Mouse (Mus musculus) myocyte (in vitro differentiated cells): ENCODE data around the gene Gpbar1. TPM values are rescaled to one million over a fixed set of nuclear protein-coding genes. Genes with fewer than 3 reads are reported as not detected.
"Not testable (repeated sequence)": the region's sequence is repeated elsewhere in the genome, so short reads cannot be mapped to it uniquely, and the experiment has no call there.

Experiments
- H3K27me3 ChIP-seq: one replicate; pipeline ENCODE4 v1.6.1; 2011; ENCODE audit not compliant: control insufficient read depth, insufficient read depth, insufficient read length
- H3K36me3 ChIP-seq: one replicate; pipeline ENCODE4 v1.6.1; 2011; ENCODE audit not compliant: control insufficient read depth, insufficient read depth
- H3K4me2 ChIP-seq: one replicate; pipeline ENCODE4 v1.6.1; 2011; ENCODE audit warnings: low read depth, control low read depth
- H3K4me3 ChIP-seq: one replicate; pipeline ENCODE4 v1.5.1; 2011; ENCODE audit warnings: mild to moderate bottlenecking, control low read depth, moderate library complexity
- H3K79me2 ChIP-seq: one replicate; pipeline ENCODE4 v1.6.1; 2011; ENCODE audit not compliant: control insufficient read depth, insufficient read depth
- H3ac ChIP-seq: one replicate; pipeline ENCODE4 v1.6.1; 2011; ENCODE audit not compliant: control insufficient read depth, insufficient read length
- CEBPB ChIP-seq: IDR thresholded peaks from 2 replicates; pipeline ENCODE4 v1.6.1; 2011; ENCODE audit warnings: mild to moderate bottlenecking, moderate library complexity; ENCODE audit not compliant: poor library complexity, insufficient read depth, severe bottlenecking
- E2F4 ChIP-seq: IDR thresholded peaks from one replicate; pipeline ENCODE4 v1.6.1; 2011; ENCODE audit warnings: mild to moderate bottlenecking, control low read depth, moderate library complexity; ENCODE audit not compliant: insufficient read depth
- MAX ChIP-seq: IDR thresholded peaks from one replicate; pipeline ENCODE4 v1.6.1; 2011; ENCODE audit warnings: low read depth, mild to moderate bottlenecking, control low read depth
- MYOD1 ChIP-seq, 3 experiments: IDR thresholded peaks; one replicate each; pipeline ENCODE4 v1.6.1; 2011; ENCODE audit warnings: control low read depth in 2 of 3, low read depth in 2 of 3, mild to moderate bottlenecking in 2 of 3, moderate library complexity in 1 of 3; ENCODE audit not compliant: insufficient read length in 2 of 3, control insufficient read depth in 1 of 3
- MYOG ChIP-seq, 3 experiments: IDR thresholded peaks; one replicate each; pipeline ENCODE4 v1.6.1; 2011; ENCODE audit warnings: control low read depth in 2 of 3, low read depth in 2 of 3, mild to moderate bottlenecking in 2 of 3; ENCODE audit not compliant: insufficient read length in 2 of 3, control insufficient read depth in 1 of 3, insufficient read depth in 1 of 3
- POLR2A ChIP-seq: IDR thresholded peaks from one replicate; pipeline ENCODE4 v1.6.1; 2011; ENCODE audit warnings: low read depth, mild to moderate bottlenecking, control low read depth, moderate library complexity; ENCODE audit not compliant: insufficient read length
- POLR2AphosphoS2 ChIP-seq: IDR thresholded peaks from one replicate; pipeline ENCODE4 v1.6.1; 2011; ENCODE audit warnings: low read depth, control low read depth; ENCODE audit not compliant: insufficient read length
- REST ChIP-seq: IDR thresholded peaks from one replicate; pipeline ENCODE4 v1.6.1; 2011; ENCODE audit warnings: mild to moderate bottlenecking, control low read depth, moderate library complexity; ENCODE audit not compliant: insufficient read depth, insufficient read length
- SRF ChIP-seq: IDR thresholded peaks from one replicate; pipeline ENCODE4 v1.6.1; 2011; ENCODE audit warnings: low read depth; ENCODE audit not compliant: control insufficient read depth, insufficient read length
- TCF12 ChIP-seq: IDR thresholded peaks from one replicate; pipeline ENCODE4 v1.6.1; 2011; ENCODE audit warnings: mild to moderate bottlenecking, control low read depth; ENCODE audit not compliant: poor library complexity, insufficient read depth, severe bottlenecking
- TCF3 ChIP-seq: IDR thresholded peaks from one replicate; pipeline ENCODE4 v1.6.1; 2011; ENCODE audit warnings: low read depth, control low read depth; ENCODE audit not compliant: insufficient read length
- USF1 ChIP-seq: IDR thresholded peaks from one replicate; pipeline ENCODE4 v1.6.1; 2011; ENCODE audit warnings: low read depth, mild to moderate bottlenecking, control low read depth, moderate library complexity
- polyA plus RNA-seq: library from polyadenylated mRNA; unstranded; fragments of >200 nt; fragmentation: generic; extraction: Trizol; gene quantifications from one replicate; pipeline ENCODE4 v1.2.1, GENCODE M21; 2012; ENCODE audit warnings: missing spikeins

Gene Gpbar1
- polyA plus RNA-seq, 1 experiment, result 0.14 TPM

GRCm38 (mm10) chr1:74318711-74319110 is 40.4 kb downstream of the Gpbar1 start:
- H3K4me3 ChIP-seq, result no peak overlapping the region
- H3K36me3 ChIP-seq, result no peaks in the 10 kb centered on the region
- H3K4me2 ChIP-seq, result no peak overlapping the region
- no peak for TF ChIP-seq MYOD1 (IDR thresholded peaks at IDR 0.05; ENCODE audit: control insufficient read depth in 1 of 3, insufficient read length in 2 of 3, low read depth in 2 of 3)
- no peak for TF ChIP-seq TCF12
- TF ChIP-seq REST, result no peak
- TF ChIP-seq USF1, result no peak
- no peak for TF ChIP-seq CEBPB
- TF ChIP-seq SRF, result no peak
- TF ChIP-seq POLR2A, result no peak
- no peak for TF ChIP-seq E2F4
- no peak for TF ChIP-seq TCF3
- TF ChIP-seq POLR2AphosphoS2, result no peak
- no peak for TF ChIP-seq MAX
- no peak for TF ChIP-seq MYOG (IDR thresholded peaks at IDR 0.05; ENCODE audit: control insufficient read depth in 1 of 3, insufficient read depth in 1 of 3, insufficient read length in 2 of 3, low read depth in 2 of 3)
- no peak overlapping the region for H3ac ChIP-seq
- no peaks in the 10 kb centered on the region for H3K79me2 ChIP-seq
- H3K27me3 ChIP-seq, result no peaks in the 10 kb centered on the region

GRCm38 (mm10) chr1:74321396-74321795 is 43.0 kb downstream of the Gpbar1 start:
- no peaks in the 10 kb centered on the region for H3K36me3 ChIP-seq
- no peak for TF ChIP-seq TCF3
- TF ChIP-seq E2F4, result no peak
- TF ChIP-seq POLR2AphosphoS2, result no peak
- no peak for TF ChIP-seq MYOD1 (IDR thresholded peaks at IDR 0.05; ENCODE audit: control insufficient read depth in 1 of 3, insufficient read length in 2 of 3, low read depth in 2 of 3)
- no peak for TF ChIP-seq SRF
- no peak for TF ChIP-seq USF1
- no peak for TF ChIP-seq MYOG (IDR thresholded peaks at IDR 0.05; ENCODE audit: control insufficient read depth in 1 of 3, insufficient read depth in 1 of 3, insufficient read length in 2 of 3, low read depth in 2 of 3)
- TF ChIP-seq POLR2A, result no peak
- TF ChIP-seq REST, result no peak
- TF ChIP-seq TCF12, result no peak
- TF ChIP-seq CEBPB, result no peak
- no peak for TF ChIP-seq MAX
- no peaks in the 10 kb centered on the region for H3K27me3 ChIP-seq
- H3ac ChIP-seq, result no peak overlapping the region
- H3K4me2 ChIP-seq, result no peak overlapping the region
- no peaks in the 10 kb centered on the region for H3K79me2 ChIP-seq
- H3K4me3 ChIP-seq, result no peak overlapping the region

- not testable (repeated sequence) for H3K4me2 ChIP-seq, H3K79me2 ChIP-seq, H3K4me3 ChIP-seq, H3K36me3 ChIP-seq, H3K27me3 ChIP-seq, H3ac ChIP-seq
Measured at GRCm38 (mm10) chr1:74326916-74327315, 48.6 kb downstream of the Gpbar1 start.

Other genes with a start within 250 kb of the Gpbar1 start
- gene Tns1, start 154.1 kb upstream of the Gpbar1 start, polyA plus RNA-seq, result 111 TPM
- not detected for gene Rufy4, start 153.0 kb upstream of the Gpbar1 start, polyA plus RNA-seq
- not detected for gene Cxcr2, start 124.6 kb upstream of the Gpbar1 start, polyA plus RNA-seq
- not detected for gene Cxcr1, start 83.9 kb upstream of the Gpbar1 start, polyA plus RNA-seq
- gene Arpc2, start 42.5 kb upstream of the Gpbar1 start, polyA plus RNA-seq, result 214 TPM
- 199 TPM for gene Aamp, start 6.2 kb downstream of the Gpbar1 start, polyA plus RNA-seq
- 93.7 TPM for gene Pnkd, start 6.4 kb downstream of the Gpbar1 start, polyA plus RNA-seq
- gene Tmbim1, start 27.1 kb downstream of the Gpbar1 start, polyA plus RNA-seq, result 178 TPM
- 0.10 TPM for gene Catip, start 83.6 kb downstream of the Gpbar1 start, polyA plus RNA-seq
- gene Slc11a1, start 96.6 kb downstream of the Gpbar1 start, polyA plus RNA-seq, result 1.0 TPM
- 64.0 TPM for gene Ctdsp1, start 113.0 kb downstream of the Gpbar1 start, polyA plus RNA-seq
- 0.02 TPM for gene Vil1, start 130.8 kb downstream of the Gpbar1 start, polyA plus RNA-seq
- gene Cnot9, start 227.5 kb downstream of the Gpbar1 start, polyA plus RNA-seq, result 24.4 TPM